ENCODE assay signal across 12 mouse cellular contexts in the genomic region with DNA sequence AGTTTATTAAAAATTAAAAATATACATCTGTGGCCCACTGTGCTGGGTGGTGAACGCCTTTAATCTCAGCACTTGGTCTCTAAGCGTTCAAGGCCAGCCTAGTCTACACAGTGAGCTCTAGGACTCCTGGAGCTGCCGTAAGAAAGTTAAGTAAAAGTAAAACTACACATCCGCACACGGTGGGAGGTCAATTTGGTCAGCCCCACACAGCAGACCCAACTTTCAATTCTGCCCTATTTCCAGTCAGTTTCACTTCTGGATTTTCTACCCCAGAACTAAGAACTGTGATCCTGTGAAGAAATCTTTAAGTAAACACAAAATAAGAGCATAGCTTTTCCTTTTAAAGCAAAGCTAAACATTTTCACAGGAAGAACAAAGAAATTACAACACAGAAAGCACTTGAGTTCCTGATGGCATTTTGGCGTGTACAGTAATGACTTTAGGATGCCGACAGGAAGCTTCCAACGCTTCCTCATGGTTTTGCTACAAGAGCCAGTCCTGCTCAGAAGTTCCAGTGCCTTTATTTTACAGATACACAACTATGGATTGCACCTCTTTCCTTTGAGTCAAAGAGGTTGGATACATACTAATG. TPM values are rescaled to one million over a fixed set of nuclear protein-coding genes. Genes with fewer than 3 reads are reported as not detected.
A peak's percentile ranks its signal among the peaks of the same experiment; 100 is the strongest.
DNase-seq lines count a peak whose midpoint lies in the region; ATAC-seq and TF ChIP-seq lines count a peak whose summit lies in the region.
"Had no signal": no experiment of that assay in that cellular context is flagged by ENCODE, and none has a peak within 500 bp of the region (broad histone marks: within the 10 kb centered on the region; RNA-seq: fewer than 3 reads in every experiment).

No protein-coding gene starts in this region.

- peaks cover 3% of the 10 kb centered on the region; the same call in 1 of the 2 replicates for H3K4me1 ChIP-seq in bone marrow, adult 2 months (ENCODE audit: control insufficient read depth, insufficient read depth, low read length)
- peaks cover 67% of the 10 kb centered on the region for H3K4me1 ChIP-seq in megakaryocyte, embryonic 14.5 days
- H3K4me1 ChIP-seq in forebrain, embryonic 16.5 days (replicated peaks; ENCODE audit: control insufficient read depth, insufficient read depth, low read length) = no peaks in the 10 kb centered on the region
- H3K4me1 ChIP-seq: neural tube, embryonic 12.5 days had no signal

- peaks cover 29% of the 10 kb centered on the region for H3K36me3 ChIP-seq in megakaryocyte, embryonic 14.5 days (replicated peaks; ENCODE audit: low read length)
- H3K36me3 ChIP-seq in forebrain, embryonic 16.5 days (ENCODE audit: control insufficient read depth, insufficient read depth) = no peaks in the 10 kb centered on the region
- H3K36me3 ChIP-seq: neural tube, embryonic 12.5 days had no signal

- no peak for TF ChIP-seq POLR2A in bone marrow, adult 2 months (IDR thresholded peaks at IDR 0.05; ENCODE audit: borderline replicate concordance, control insufficient read depth, low read depth, low read length)

- no peak for DNase-seq in layer of hippocampus, adult 2 months (ENCODE audit: low spot score in 2 of 2)
- no peak for DNase-seq in layer of hippocampus, postnatal 10 days (ENCODE audit: low spot score in 2 of 2)
- DNase-seq: gastrocnemius, postnatal 14 days; kidney, adult 18-20 months; right cerebral cortex, postnatal 14 days had no signal

- H3K9me3 ChIP-seq in megakaryocyte, embryonic 14.5 days = peaks cover 8% of the 10 kb centered on the region; the same call in 1 of the 2 replicates
- H3K9me3 ChIP-seq in forebrain, embryonic 16.5 days (ENCODE audit: control insufficient read depth, low read length) = no peaks in the 10 kb centered on the region

- peak; percentile 65 for ATAC-seq in common myeloid progenitor, adult 5-6 weeks (replicated peaks; ENCODE audit: low read depth, poor library complexity, severe bottlenecking)
- no peak for ATAC-seq in frontal cortex, adult (ENCODE audit: low TSS enrichment)
- ATAC-seq in forebrain, embryonic 16.5 days = no peak

- H3K4me2 ChIP-seq in forebrain, embryonic 16.5 days (ENCODE audit: low read length) = no peak overlapping the region
- H3K4me2 ChIP-seq: neural tube, embryonic 12.5 days had no signal

- no peaks in the 10 kb centered on the region for H3K27me3 ChIP-seq in megakaryocyte, embryonic 14.5 days (replicated peaks)
- H3K27me3 ChIP-seq in forebrain, embryonic 16.5 days (replicated peaks; ENCODE audit: control insufficient read depth, insufficient read depth, low read length) = no peaks in the 10 kb centered on the region
- H3K27me3 ChIP-seq: neural tube, embryonic 12.5 days had no signal

- no peak overlapping the region for H3K9ac ChIP-seq in forebrain, embryonic 16.5 days (replicated peaks; ENCODE audit: low read depth, low read length)
- H3K9ac ChIP-seq: neural tube, embryonic 12.5 days had no signal

- WGBS in bone marrow, adult 2 months = 17% methylated on average over 8 of the region's 8 CpGs
- WGBS in forebrain, embryonic 16.5 days = 91% methylated on average over 8 of the region's 8 CpGs

- no peak overlapping the region for H3K4me3 ChIP-seq in layer of hippocampus, adult 2 months
- H3K4me3 ChIP-seq in bone marrow, adult 2 months (replicated peaks; ENCODE audit: control insufficient read depth, low read depth, low read length) = peak overlapping the region; percentile 19
- peak overlapping the region; percentile 73 for H3K4me3 ChIP-seq in megakaryocyte, embryonic 14.5 days (replicated peaks)
- H3K4me3 ChIP-seq in forebrain, embryonic 16.5 days (replicated peaks; ENCODE audit: low read length) = no peak overlapping the region
- H3K4me3 ChIP-seq: neural tube, embryonic 12.5 days had no signal

- TF ChIP-seq CTCF in layer of hippocampus, adult 2 months (conservative IDR thresholded peaks at IDR 0.05) = no peak
- no peak for TF ChIP-seq CTCF in bone marrow, adult 2 months (IDR thresholded peaks at IDR 0.05; ENCODE audit: control insufficient read depth, insufficient read depth, low read length)

- H3K27ac ChIP-seq in layer of hippocampus, adult 2 months = peak overlapping the region; percentile 57; the same call in 1 of the 2 replicates
- peak overlapping the region; percentile 46; the same call in 1 of the 2 replicates for H3K27ac ChIP-seq in bone marrow, adult 2 months (ENCODE audit: control insufficient read depth, insufficient read depth, low read depth, low read length, poor library complexity)
- H3K27ac ChIP-seq in forebrain, embryonic 16.5 days (ENCODE audit: low read length) = no peak overlapping the region
- H3K27ac ChIP-seq: neural tube, embryonic 12.5 days had no signal

RNA-seq across cellular contexts. Expression of a gene that starts 7.0 kb away (rescaled TPM):
- 10 to 100 TPM; 48.9 to 52.4 TPM for total RNA-seq in layer of hippocampus, adult 2 months (2021)
- total RNA-seq in layer of hippocampus, postnatal 10 days (2021) = 10 to 100 TPM; 37.6 to 41.0 TPM
- polyA plus RNA-seq in bone marrow, adult 2 months (2011; ENCODE audit: insufficient read depth, insufficient read length, low replicate concordance, missing spikeins) = 10.5 and 38.2 TPM in 2 replicates
- 31.4 and 37.1 TPM in 2 replicates for total RNA-seq in common myeloid progenitor, adult 5-6 weeks (2017)
- 13.9 and 19.6 TPM in 2 replicates for polyA plus RNA-seq in megakaryocyte, embryonic 14.5 days (2012; ENCODE audit: insufficient read depth, low replicate concordance)
- 18.3 and 19.4 TPM in 2 replicates for polyA plus RNA-seq in forebrain, embryonic 16.5 days (2015; fragmentation: Nextera tagmentation; extraction: Ambion mirVana)

RNA-seq across cellular contexts. Expression of a gene that starts 48.6 kb away (rescaled TPM):
- 100 to 1,000 TPM; 111 TPM for total RNA-seq in layer of hippocampus, adult 2 months (2021)
- total RNA-seq in layer of hippocampus, postnatal 10 days (2021) = 10 to 100 TPM; 77.9 to 82.9 TPM
- polyA plus RNA-seq in bone marrow, adult 2 months (2011; ENCODE audit: insufficient read depth, insufficient read length, low replicate concordance, missing spikeins) = 3.8 and 10.9 TPM in 2 replicates
- 0.46 and 0.97 TPM in 2 replicates for total RNA-seq in common myeloid progenitor, adult 5-6 weeks (2017)
- 2.4 and 4.2 TPM in 2 replicates for polyA plus RNA-seq in megakaryocyte, embryonic 14.5 days (2012; ENCODE audit: insufficient read depth, low replicate concordance)
- polyA plus RNA-seq in forebrain, embryonic 16.5 days (2015; fragmentation: Nextera tagmentation; extraction: Ambion mirVana) = 16.1 and 18.5 TPM in 2 replicates
- total RNA-seq: megakaryocyte-erythroid progenitor cell, adult 5-6 weeks had no signal

Comparison
In these comparisons a context has a peak if more than half of its experiments do, and no peak if none do; other contexts are left out.
1. H3K4me3 ChIP-seq: peak in bone marrow, adult 2 months (single experiment) and megakaryocyte, embryonic 14.5 days (single experiment); none in layer of hippocampus, adult 2 months (single experiment) and forebrain, embryonic 16.5 days (single experiment).
2. RNA of a gene that starts 48.6 kb away (total RNA-seq): 111 TPM in layer of hippocampus, adult 2 months and 77.9 to 82.9 TPM in layer of hippocampus, postnatal 10 days; 0.46 to 0.97 TPM in common myeloid progenitor, adult 5-6 weeks; every median in the first group is over 10 times any median in the second.